Mouse (Mus musculus) neural tube, embryonic 13.5 days (tissue): Measurements from ENCODE around the gene Gal3st2c. TPM values are rescaled to one million over a fixed set of nuclear protein-coding genes. Genes with fewer than 3 reads are reported as not detected.
"Not testable (repeated sequence)": the region's sequence is repeated elsewhere in the genome, so short reads cannot be mapped to it uniquely, and the experiment has no call there.

Source experiments
- ATAC-seq: fragments of 200-750 bp; cut with Nextera tagmentation; 2 replicates; pipeline ENCODE4 v1.8.0; 2017; ENCODE audit warnings: low read depth, mild to moderate bottlenecking, moderate TSS enrichment, moderate library complexity
- H3K27ac ChIP-seq: fragments of 300-500 bp; sonication (generic); replicated peaks from 2 replicates; pipeline ENCODE4 v1.5.1; 2015; ENCODE audit warnings: moderate library complexity, mild to moderate bottlenecking, inconsistent platforms
- H3K27me3 ChIP-seq: fragments of 300-500 bp; sonication (generic); 2 replicates; pipeline ENCODE4 v1.6.1; 2015; ENCODE audit warnings: mild to moderate bottlenecking, inconsistent platforms
- H3K36me3 ChIP-seq: fragments of 300-500 bp; sonication (generic); 2 replicates; pipeline ENCODE4 v1.6.1; 2015; ENCODE audit warnings: mild to moderate bottlenecking, inconsistent platforms
- H3K4me1 ChIP-seq: fragments of 300-500 bp; sonication (generic); replicated peaks from 2 replicates; pipeline ENCODE4 v1.6.1; 2015; ENCODE audit warnings: inconsistent platforms
- H3K4me2 ChIP-seq: fragments of 300-500 bp; sonication (generic); 2 replicates; pipeline ENCODE4 v1.6.1; 2015; ENCODE audit warnings: inconsistent platforms, mild to moderate bottlenecking, moderate library complexity
- H3K4me3 ChIP-seq: fragments of 300-500 bp; sonication (generic); 2 replicates; pipeline ENCODE4 v1.5.1; 2015; ENCODE audit warnings: mild to moderate bottlenecking, inconsistent platforms
- H3K9ac ChIP-seq: fragments of 300-500 bp; sonication (generic); 2 replicates; pipeline ENCODE4 v1.6.1; 2015; ENCODE audit warnings: moderate library complexity, mild to moderate bottlenecking, inconsistent platforms
- H3K9me3 ChIP-seq: fragments of 300-500 bp; sonication (generic); 2 replicates; pipeline ENCODE4 v1.6.1; 2016; ENCODE audit warnings: inconsistent platforms
- WGBS: fragments of 180-500 bp; shearing (Covaris S2); methylation state at CpG from one replicate; pipeline ENCODE4 v1.1.7; 2015; 5-methylcytosine and 5-hydroxymethylcytosine counted together
- polyA plus RNA-seq: library from polyadenylated mRNA; unstranded; fragments of >200 nt; fragmentation: Nextera tagmentation; extraction: Ambion mirVana; gene quantifications from 2 replicates; pipeline ENCODE4 v1.2.1, GENCODE M21; 2015

The Gal3st2c gene
- not detected in 2 replicates for polyA plus RNA-seq

- not testable (repeated sequence) for H3K4me2 ChIP-seq, H3K9ac ChIP-seq, H3K27me3 ChIP-seq, H3K4me3 ChIP-seq, H3K36me3 ChIP-seq, H3K9me3 ChIP-seq, ATAC-seq, H3K4me1 ChIP-seq, H3K27ac ChIP-seq
- 89% methylated on average over 7 of the region's 8 CpGs for WGBS
Measured at GRCm38 (mm10) chr1:93990209-93990608, at the start of gene Gal3st2c. Gal3st2c (plus strand) TSS chr1:93990509.

GRCm38 (mm10) chr1:93949087-93949486, 41.2 kb upstream of the Gal3st2c start:
- not testable (repeated sequence) for ATAC-seq

GRCm38 (mm10) chr1:93966489-93966888, 23.8 kb upstream of the Gal3st2c start:
- H3K27ac ChIP-seq, H3K4me3 ChIP-seq, H3K4me2 ChIP-seq, H3K27me3 ChIP-seq, H3K9ac ChIP-seq, H3K4me1 ChIP-seq, H3K9me3 ChIP-seq, ATAC-seq, H3K36me3 ChIP-seq: not testable (repeated sequence)
- no CpG with 5 or more reads among the region's 1 CpGs for WGBS

More at GRCm38 (mm10) chr1:93949087-93949486, 41.2 kb upstream of the Gal3st2c start:
- no CpG with 5 or more reads among the region's 11 CpGs for WGBS
- H3K9ac ChIP-seq, H3K27me3 ChIP-seq, H3K4me1 ChIP-seq, H3K4me2 ChIP-seq, H3K36me3 ChIP-seq, H3K27ac ChIP-seq, H3K9me3 ChIP-seq, H3K4me3 ChIP-seq: not testable (repeated sequence)

GRCm38 (mm10) chr1:93970380-93970779, 19.9 kb upstream of the Gal3st2c start:
- not testable (repeated sequence) for H3K27ac ChIP-seq, ATAC-seq, H3K9ac ChIP-seq, H3K4me2 ChIP-seq, H3K4me3 ChIP-seq, H3K4me1 ChIP-seq, H3K9me3 ChIP-seq, H3K36me3 ChIP-seq, H3K27me3 ChIP-seq
- whole genome bisulfite sequencing = 59% methylated on average over 3 of the region's 5 CpGs

GRCm38 (mm10) chr1:93970797-93971196, 19.5 kb upstream of the Gal3st2c start:
- H3K27me3 ChIP-seq, H3K36me3 ChIP-seq: not testable (repeated sequence)

GRCm38 (mm10) chr1:93975764-93976163, 14.5 kb upstream of the Gal3st2c start:
- H3K4me3 ChIP-seq, H3K36me3 ChIP-seq: not testable (repeated sequence)
- 56% methylated on average over 1 of the region's 4 CpGs for WGBS

More at GRCm38 (mm10) chr1:93970797-93971196, 19.5 kb upstream of the Gal3st2c start:
- not testable (repeated sequence) for ATAC-seq, H3K9ac ChIP-seq, H3K4me1 ChIP-seq, H3K4me2 ChIP-seq, H3K9me3 ChIP-seq, H3K27ac ChIP-seq, H3K4me3 ChIP-seq
- WGBS = no CpG with 5 or more reads among the region's 4 CpGs

GRCm38 (mm10) chr1:93978287-93978686, 12.0 kb upstream of the Gal3st2c start:
- not testable (repeated sequence) for H3K27ac ChIP-seq, H3K27me3 ChIP-seq, H3K9ac ChIP-seq, H3K4me3 ChIP-seq, H3K4me2 ChIP-seq, H3K9me3 ChIP-seq, H3K4me1 ChIP-seq, H3K36me3 ChIP-seq, ATAC-seq
- no CpG with 5 or more reads among the region's 7 CpGs for WGBS

More at GRCm38 (mm10) chr1:93975764-93976163, 14.5 kb upstream of the Gal3st2c start:
- not testable (repeated sequence) for H3K4me1 ChIP-seq, H3K9ac ChIP-seq, ATAC-seq, H3K27me3 ChIP-seq, H3K27ac ChIP-seq, H3K9me3 ChIP-seq, H3K4me2 ChIP-seq

GRCm38 (mm10) chr1:93980932-93981331, 9.4 kb upstream of the Gal3st2c start:
- H3K36me3 ChIP-seq, H3K27me3 ChIP-seq, H3K4me1 ChIP-seq, H3K4me2 ChIP-seq, H3K27ac ChIP-seq, H3K9me3 ChIP-seq, H3K9ac ChIP-seq, H3K4me3 ChIP-seq: not testable (repeated sequence)
- no CpG with 5 or more reads among the region's 2 CpGs for WGBS
- peak; percentile 51; the same call in 1 of the 2 replicates for ATAC-seq

- H3K4me2 ChIP-seq = no peak overlapping the region
- H3K9me3 ChIP-seq = no peaks in the 10 kb centered on the region
- 94% methylated on average over 3 of the region's 3 CpGs for WGBS
- no peak for ATAC-seq
- H3K36me3 ChIP-seq = no peaks in the 10 kb centered on the region
- H3K4me3 ChIP-seq = no peak overlapping the region
- H3K9ac ChIP-seq = no peak overlapping the region
- H3K27me3 ChIP-seq = no peaks in the 10 kb centered on the region
- H3K4me1 ChIP-seq = no peaks in the 10 kb centered on the region
- no peak overlapping the region for H3K27ac ChIP-seq
Measured at GRCm38 (mm10) chr1:93986167-93986566, 4.1 kb upstream of the Gal3st2c start.

GRCm38 (mm10) chr1:93988786-93989185, 1.5 kb upstream of the Gal3st2c start:
- no peak overlapping the region for H3K4me3 ChIP-seq
- H3K36me3 ChIP-seq = no peaks in the 10 kb centered on the region
- no peak overlapping the region for H3K27ac ChIP-seq
- 77% methylated on average over 3 of the region's 3 CpGs for WGBS
- no peak overlapping the region for H3K4me2 ChIP-seq
- ATAC-seq = no peak
- H3K4me1 ChIP-seq = no peaks in the 10 kb centered on the region
- H3K27me3 ChIP-seq = no peaks in the 10 kb centered on the region
- H3K9me3 ChIP-seq = no peaks in the 10 kb centered on the region
- H3K9ac ChIP-seq = no peak overlapping the region

- 82% methylated on average over 2 of the region's 2 CpGs for WGBS
- H3K36me3 ChIP-seq, H3K4me3 ChIP-seq, H3K4me1 ChIP-seq, H3K4me2 ChIP-seq, ATAC-seq, H3K9me3 ChIP-seq, H3K27ac ChIP-seq, H3K9ac ChIP-seq, H3K27me3 ChIP-seq: not testable (repeated sequence)
Measured at GRCm38 (mm10) chr1:93991068-93991467, 759 bp downstream of the Gal3st2c start.

GRCm38 (mm10) chr1:93991491-93991890, 1.2 kb downstream of the Gal3st2c start:
- not testable (repeated sequence) for H3K4me1 ChIP-seq, H3K9me3 ChIP-seq, H3K4me2 ChIP-seq, H3K36me3 ChIP-seq, H3K27ac ChIP-seq, ATAC-seq, H3K27me3 ChIP-seq, H3K4me3 ChIP-seq, H3K9ac ChIP-seq
- WGBS = 95% methylated on average over 3 of the region's 3 CpGs

GRCm38 (mm10) chr1:94001023-94001422, 10.7 kb downstream of the Gal3st2c start:
- H3K9me3 ChIP-seq = no peaks in the 10 kb centered on the region
- no peak overlapping the region for H3K27ac ChIP-seq
- H3K4me3 ChIP-seq = no peak overlapping the region
- no peak overlapping the region for H3K9ac ChIP-seq
- no peaks in the 10 kb centered on the region for H3K27me3 ChIP-seq
- H3K4me1 ChIP-seq = no peaks in the 10 kb centered on the region
- no peak for ATAC-seq
- no peak overlapping the region for H3K4me2 ChIP-seq
- no peaks in the 10 kb centered on the region for H3K36me3 ChIP-seq
- 80% methylated on average over 2 of the region's 2 CpGs for WGBS
